Mouse (Mus musculus) frontal cortex, postnatal 25 days (tissue): Measurements from ENCODE around the gene Mrps25.
A peak's percentile ranks its signal among the peaks of the same experiment; 100 is the strongest.

ENCODE experiments used
- DNase-seq, 2 experiments: peaks; one replicate each; pipeline ENCODE4 v3.0.0; 2022; ENCODE audit warnings: low spot score in 2 of 2

Mrps25 gene

DNA sequence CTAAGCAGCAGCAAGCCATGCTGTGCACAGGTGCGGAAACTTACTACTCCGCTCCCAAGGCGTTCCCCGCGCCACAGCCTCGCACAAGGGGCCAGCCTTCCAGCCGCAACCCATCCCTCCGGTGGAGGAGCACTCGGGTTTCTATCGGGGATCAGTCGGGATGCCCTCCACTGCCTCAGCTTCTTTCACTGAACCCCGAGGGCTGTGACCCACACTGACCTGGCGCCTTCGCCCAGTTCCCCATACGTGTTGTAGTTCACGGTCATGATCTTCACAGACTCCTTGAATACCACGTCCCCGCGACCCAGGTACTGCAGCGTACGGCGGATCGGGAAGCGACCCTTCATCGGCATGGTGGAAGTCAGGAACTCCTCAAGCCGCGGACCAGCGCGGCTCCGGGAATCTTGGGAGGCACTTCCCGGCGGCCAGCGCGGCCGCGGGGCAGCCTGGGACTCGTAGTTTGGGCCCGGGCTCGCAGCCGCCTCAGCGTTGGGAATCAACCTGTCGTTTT lies at the start of gene Mrps25:
Gene Mrps25, minus strand, starts transcription at position 413 of the 511 bp plus-strand sequence.
- DNase-seq: peak; percentile 39 to 63

DNA sequence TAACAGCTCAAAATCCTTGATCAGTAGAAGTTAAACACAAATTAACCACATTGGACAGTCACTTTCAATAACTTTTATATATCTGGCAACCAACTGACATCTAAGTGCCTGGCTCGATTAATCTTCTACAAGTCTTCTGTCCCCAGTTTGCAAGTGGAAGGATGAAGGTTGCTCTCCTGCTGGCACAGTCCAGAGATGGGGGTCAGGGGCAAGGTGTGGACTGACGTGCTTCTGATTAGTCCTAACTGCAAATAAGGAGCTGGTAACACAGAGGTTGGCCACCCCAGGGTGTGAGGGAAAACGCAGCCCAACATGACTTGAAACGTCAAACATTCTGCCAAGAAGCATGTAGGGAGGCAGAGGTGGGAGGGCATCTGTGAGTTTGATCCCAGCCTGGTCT lies 47.9 kb upstream of the Mrps25 start:
- DNase-seq: no peak

DNA sequence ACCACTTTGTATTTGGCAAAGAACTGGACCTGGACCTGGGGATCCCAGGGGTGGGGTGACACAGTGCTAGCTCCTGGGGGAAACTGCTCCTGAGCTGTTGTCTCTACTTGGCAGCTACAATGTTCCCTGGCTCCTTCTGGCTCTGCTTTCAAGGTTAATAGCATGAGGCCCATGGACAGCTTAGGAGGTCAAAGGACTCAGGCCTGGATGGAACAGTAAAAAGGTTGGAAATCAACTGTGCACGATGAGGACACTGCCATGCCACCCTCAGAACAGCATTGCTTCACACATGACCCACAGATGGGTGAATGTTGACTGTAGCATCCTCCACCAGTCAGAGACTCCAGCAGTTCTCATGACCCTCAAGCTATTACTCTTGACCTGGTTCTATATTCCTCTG lies 47.5 kb upstream of the Mrps25 start:
- no peak for DNase-seq

DNA sequence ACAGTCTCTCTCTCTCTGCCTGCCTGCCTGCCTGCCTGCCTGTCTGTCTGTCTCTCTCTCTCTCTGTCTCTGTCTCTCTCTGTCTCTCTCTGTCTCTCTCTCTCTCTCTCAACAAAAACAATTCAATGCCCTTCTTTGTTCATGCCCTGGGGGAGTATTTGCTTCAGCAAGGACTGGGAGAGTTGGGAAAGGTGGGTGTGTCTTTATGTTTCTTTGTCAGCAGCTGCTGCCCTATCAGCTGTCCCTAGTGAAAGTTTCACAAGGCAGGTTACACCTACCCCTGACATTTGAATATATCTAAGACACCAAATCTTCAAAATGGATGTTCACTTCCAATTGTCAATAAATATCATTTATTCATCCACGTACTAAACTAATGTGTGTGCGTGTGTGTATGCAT lies 45.8 kb upstream of the Mrps25 start:
- no peak for DNase-seq

DNA sequence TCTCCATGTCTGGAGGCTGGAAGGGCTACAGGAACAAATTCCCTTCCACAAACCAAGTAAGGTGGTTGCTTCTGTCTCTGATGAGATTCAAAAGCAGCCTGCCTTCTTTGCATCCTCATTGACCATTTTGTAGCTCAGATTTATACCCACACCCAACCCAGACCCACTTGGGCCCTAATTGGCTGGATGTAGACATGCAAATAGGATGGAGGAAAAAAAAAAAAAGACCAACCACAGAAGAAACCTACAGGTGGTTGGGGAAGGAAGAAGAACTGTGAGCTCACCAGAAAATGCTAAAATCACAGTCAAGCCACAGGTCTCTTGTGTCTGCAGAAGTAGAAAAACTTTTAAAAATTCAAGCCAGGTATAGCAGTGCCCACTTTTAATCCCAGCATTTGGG lies 45.3 kb upstream of the Mrps25 start:
- no peak for DNase-seq

DNA sequence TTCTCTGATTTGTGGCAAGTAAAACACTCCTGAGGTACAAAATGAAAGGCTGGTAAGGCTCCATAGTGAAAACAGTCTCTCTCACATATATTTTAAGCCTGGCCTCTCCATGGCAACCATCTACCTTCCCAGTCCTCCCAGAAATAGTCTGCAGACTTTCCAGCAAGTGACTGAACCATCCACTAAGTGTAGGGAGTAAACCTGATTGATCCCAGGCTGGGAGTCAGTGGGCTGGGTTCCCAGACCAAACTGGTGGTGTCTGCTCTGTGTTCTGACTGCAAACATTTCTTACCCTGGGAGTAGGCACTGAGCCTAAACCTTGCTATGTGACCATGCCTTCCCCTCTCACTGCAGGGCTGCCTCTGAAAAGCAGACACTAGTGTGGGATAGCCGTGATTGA lies 41.1 kb upstream of the Mrps25 start:
- DNase-seq: no peak

DNA sequence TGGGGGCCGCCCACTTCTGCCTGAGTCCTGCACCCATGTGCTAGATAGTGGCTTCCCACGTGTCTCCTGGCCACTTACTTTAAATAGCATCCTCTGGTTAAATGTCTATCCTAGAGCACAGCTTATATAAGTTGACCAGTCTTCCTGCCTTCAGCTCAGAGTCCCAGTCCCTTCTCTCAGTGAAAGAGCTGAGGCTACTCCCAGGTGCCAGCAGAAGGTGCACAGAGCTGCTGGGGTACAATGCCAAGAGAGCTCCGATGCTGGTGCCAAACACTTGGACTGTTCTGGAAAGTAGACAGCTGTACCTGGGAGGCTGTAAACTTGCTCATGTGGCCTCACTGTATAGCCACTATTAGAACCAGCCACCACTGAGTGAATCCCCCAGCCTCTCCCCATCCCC lies 38.2 kb upstream of the Mrps25 start:
- DNase-seq: no peak

DNA sequence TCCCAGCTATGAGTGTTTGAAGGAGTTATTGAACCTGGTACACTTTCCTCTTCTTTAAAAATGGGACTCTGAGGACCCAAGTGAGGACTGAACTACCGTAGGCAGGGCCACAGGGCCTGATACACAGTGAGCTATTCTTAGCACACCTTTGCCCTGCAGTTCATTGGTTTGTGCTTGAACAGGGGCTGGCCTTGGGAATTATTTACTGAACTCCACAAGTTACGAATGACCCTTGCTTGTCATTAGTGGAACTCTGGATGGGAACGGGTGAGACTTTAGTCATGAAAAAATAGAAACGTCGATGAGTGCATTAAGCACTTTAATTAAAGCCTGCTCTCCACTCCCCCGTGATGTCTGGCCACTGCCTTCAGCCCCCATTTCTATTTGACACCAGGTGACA lies 37.8 kb upstream of the Mrps25 start:
- no peak for DNase-seq

DNA sequence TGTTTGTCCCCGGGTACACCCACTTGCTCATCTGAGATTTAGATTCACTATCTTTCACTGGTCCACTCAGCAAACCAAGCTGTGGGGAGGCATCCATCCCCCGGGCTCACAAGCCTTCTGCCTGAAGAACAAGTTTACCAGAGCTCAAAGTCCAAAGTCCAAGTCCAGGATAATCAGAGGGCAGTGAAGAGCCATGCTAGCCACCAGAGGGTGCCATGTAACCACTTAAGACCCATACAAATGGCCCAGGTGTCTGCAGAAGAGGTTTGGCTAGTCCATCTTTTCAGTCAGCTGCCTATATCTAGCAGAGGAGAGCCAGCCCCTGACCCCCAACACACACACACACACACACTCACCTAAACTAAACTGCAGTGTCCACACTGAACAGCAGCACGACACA lies 35.6 kb upstream of the Mrps25 start:
- peak; percentile 12 to 17 for DNase-seq

DNA sequence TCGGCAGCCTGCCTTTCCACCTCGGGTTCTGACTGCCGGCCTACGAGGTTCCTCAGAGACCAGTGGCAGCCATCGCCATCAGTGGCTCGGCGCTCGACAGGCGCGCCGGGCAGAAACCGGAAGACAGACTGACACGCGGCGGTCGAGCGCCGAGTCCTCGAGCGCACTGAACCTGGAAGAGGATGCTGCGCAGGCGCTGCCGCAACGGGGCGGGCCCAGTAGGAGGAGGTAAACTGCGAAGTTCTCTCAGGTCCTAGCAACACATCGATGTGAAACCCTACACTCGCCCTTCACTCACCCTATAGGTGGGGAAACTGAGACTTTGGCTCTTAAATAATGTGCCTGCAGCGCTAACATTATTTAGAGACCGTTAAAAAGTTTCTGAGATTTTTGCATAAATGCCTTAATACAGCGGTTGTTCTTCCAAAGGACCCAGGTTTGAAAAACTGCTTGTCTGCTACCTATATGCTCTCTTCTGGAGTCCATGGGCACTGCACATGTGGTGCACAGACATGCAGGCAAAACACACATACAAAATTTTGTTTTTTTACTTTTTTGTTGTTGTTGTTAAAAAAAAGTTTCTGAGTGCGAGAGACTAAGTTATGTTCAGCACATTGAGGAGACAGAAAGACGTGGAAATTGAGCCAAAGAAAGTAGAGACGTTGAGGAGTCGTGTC lies 31.1 kb upstream of the Mrps25 start, which contains the start of gene Rbsn:
Gene Rbsn, minus strand, starts transcription at position 153 of the 677 bp plus-strand sequence.
- DNase-seq: peak; percentile 76 to 83

DNA sequence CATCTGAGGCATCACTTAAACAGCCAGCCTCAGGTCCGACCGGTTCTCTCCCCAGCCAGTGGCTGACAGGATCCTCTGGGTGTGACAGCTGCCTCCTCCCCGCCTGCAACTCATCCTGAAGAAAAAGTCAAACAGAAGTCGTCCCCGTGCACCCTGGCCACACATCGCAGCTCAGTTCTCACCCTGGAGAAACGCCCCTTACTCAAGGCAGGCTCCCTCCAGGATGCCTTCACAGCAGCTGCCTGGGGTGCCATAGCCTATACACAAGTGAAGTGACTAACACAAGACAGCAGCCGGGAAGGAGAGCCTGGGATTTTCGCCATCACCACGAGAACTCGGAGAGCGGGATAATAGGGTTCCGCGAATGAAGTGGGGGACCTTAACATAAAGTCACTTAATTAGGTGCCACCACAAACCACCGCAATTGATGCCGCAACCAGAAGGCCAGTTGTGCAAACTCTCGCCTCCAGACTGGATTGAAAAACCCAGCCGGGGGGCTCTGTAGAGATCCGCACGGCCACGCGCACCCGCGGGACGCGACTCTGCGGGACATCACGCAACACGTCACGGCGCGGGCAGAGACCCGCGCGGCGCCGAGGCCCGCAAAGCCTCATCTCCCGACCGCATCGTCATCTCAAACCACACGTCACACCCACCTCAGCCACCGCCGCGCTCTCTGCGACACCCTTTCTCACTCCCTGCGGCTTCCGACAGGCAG lies 30.4 kb upstream of the Mrps25 start:
- DNase-seq: peak; percentile 6 to 11

DNA sequence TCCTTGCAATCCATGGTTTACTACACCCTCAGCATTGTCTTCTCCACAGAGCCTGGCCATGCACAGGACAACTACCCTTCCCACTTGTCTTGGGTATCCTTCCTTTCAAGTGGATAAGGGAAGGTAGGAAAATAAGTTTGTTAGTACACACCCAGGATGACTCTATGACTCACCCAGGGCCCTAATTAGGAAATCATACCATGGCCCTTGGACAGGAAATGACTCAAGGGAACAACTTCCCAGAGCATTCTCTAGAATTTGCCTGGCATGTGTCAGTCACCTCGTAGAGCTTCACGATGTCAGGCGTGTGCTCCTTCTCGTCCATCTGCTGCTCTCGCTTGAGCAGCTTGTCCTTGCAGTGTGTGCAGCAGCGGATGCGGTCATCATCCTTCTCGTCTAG lies 15.6 kb upstream of the Mrps25 start:
- DNase-seq: no peak

DNA sequence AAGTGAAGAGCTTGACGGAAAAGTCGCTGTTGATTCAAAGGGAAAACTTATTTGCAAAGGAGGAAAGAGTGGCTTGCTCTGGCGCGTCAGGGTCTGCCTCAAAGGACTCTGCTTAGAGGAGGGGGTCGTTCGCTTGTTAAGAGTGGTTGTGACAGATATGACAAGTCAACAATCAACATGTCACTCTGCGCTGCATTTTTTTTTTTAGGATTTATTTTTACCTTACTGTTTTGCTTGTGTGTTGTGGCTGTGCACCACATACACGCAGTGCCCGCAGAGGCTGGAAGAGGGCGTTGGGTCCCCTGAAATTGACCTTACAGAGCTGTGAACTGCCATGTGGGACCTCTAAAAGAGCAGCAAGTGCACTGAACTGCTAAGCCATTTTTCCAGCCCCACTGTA lies 345 bp upstream of the Mrps25 start:
- no peak for DNase-seq

DNA sequence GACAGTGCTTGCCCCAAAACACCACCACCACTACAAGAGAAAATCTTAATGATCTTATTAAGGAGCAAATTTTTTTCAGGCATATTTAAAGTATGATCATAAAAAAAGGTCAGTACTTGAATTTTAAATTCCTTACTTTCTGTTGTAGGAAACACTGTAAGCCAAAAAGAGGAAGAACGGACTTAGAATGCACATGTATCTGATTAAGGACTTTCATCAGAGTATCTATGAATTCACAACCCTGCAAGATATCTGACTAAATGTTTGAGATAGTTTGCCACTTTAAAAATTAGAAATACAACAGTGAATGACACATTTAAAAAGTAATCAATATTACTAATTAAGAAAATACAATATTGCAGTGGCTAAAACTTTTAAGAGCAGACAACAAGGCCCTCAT lies 7.4 kb downstream of the Mrps25 start:
- no peak for DNase-seq

DNA sequence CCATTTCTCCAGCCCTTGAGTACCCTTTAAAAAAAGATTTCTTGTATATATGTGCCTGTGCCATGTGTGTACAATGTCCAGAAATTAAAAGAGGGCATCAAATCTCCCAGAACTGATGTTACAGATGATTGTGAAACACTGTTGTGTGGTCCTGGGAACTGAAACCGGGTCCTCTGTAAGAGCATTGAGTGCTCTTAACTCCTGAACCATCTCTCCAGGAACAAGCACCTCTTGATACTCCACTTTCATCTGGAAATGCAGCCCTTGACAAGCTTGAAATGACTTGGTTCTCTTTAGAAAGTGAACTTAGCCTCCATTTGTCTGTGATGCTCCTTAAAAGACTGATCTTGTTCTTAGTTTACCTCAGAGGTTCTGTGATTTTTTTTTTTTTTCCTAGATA lies 21.1 kb downstream of the Mrps25 start:
- DNase-seq: no peak

DNA sequence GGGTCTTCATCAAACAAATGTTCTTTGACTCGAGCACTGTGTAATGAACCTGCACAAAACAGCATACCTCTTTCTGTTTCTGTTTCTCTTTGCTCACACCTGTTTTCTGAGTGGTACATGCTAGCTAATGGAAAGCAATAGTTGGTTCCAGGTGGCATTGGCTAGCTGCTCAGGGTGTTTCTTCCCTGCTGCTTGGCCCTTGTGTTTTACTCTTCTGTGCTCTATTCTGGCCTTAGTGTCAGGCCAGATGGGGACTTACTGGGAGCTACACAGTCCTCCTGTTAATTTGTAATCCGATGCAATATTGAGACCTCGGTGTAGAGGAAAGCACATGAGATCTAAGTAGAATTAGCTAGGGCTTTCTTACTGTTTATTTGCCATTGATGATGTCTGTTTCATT lies 25.0 kb downstream of the Mrps25 start:
- DNase-seq: no peak

DNA sequence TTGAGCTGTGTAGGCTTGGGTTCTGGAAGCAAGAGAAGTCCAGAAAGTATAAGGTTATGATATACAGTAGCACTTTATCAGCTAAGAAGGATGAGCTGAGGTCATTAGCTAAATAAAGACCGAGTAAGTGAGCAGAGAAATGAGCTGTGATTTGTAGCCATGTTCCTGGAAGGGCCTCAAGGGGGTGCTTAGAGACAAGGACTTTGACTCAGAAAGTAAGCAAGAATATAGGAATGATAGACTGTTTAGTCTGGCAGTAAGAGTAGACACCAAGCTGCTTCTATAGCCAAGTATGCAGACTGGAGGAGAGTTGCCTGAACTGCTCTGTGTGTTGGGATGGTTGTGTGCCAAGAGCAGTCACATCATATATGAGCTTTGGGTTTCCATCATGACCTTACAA lies 30.1 kb downstream of the Mrps25 start:
- DNase-seq: no peak

DNA sequence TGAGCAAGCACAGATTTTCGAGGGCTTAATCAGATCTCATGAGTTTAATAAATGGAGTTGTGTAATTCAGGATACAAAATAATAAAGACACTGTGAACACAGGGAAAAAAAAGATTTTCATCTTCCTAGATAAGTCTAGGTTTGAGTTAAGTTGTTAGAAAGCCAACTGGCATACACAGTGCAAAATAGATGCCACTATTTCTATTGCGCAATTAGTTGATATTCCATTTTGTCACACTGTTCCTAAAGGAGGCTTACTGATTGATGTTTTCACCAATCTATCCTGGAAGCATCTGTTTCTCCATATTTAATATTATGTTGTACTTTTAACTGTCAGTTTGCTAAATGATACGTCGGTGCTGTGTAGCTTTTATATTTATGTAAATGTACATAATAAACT lies 38.0 kb downstream of the Mrps25 start:
- DNase-seq: no peak

DNA sequence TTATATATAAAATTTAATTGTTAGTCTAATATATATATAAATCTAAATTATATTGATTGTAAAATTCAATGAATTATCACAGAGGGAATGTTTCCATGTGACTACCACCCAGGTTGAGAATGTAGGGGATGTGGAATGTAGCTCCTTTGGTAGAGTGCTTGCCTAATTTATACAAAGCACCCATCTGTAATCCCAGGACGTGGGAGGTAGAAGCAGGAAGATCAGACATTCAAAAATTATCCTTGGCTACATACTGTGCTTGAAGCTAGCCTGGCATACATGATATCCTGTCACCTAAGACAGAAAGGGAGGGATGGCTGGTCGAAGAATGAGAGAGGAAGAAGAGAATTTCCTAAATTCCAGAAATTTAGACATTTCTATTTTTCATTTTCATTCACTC lies 47.5 kb downstream of the Mrps25 start:
- DNase-seq: no peak

DNA sequence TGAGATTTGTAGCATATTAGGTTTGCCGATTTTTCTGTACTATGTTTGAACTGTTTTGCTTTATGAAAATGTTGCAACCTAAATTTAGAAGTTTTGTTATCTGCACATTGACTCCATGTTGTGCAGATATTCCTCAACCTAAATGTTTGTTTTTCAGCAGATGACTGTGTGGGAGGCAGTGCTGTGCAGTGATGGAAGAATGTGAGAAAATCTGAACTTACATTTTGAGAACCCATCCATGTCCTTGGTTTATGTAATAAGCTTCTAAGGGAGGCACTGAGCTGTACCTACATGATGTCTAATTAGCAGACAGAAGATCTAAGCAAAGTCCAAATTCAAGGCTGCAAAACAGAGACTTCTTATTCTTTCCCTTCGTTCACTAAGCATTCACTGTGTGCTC lies 50.2 kb downstream of the Mrps25 start:
- no peak for DNase-seq

DNA sequence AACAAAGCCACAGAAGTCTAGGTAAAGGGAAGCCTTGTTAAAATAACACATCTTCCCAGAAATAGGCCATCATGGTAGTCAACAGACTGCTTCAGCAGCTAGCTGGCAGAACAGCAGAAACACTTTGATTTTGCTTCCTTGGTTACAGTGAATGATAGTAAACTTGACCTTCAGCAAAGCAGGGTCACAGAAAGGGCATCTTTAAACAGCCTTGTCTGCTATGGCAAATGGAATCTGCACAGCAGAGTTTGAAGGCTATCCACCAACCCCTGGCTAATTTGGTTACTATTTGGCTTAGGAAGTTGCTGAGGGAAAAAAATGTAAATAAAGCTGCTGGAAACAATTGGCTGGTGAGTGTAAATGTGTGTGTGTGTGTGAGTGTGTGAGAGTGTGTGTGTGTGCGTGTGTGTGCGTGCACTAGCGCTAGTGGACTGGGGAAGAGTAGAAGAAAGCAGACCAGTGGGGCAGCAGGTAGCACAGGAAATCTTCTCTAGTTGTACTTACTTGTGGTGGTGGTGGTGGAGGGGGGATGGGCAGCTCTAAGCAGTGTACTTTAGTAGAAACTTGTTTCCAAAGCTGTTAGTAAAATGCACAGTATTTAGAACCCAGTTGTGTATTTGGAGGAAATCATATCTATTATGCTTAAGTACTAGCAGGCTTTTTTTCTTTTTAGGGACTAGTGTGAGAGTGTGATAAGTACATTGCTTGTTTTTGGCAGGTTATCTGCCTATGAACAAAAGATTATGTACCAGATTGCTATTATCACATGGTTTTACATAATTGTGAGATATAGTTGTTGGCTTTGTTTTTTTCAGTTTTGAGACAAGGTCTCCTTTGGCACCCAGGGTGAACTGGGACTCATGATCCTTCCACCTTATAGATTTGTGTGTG lies 51.6 kb downstream of the Mrps25 start:
- no peak for DNase-seq

DNA sequence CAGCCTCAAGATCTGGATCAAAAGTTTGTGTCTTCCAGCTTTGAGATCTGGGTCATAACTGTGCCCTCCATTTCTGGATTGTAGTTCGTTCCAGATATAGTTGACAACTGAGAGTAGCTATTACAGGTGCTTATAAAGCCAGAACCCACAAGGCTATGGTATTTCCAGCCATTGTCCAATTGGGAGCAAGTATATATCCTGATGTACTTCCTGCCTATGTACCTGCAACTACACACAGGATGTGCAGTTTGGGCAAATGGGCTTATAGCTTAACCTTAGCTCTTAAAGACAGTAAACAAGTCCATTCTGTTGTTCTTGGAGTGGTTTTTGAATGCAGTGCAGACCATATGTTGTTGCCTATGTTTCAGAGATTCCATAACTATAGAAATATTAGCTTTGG lies 52.4 kb downstream of the Mrps25 start:
- no peak for DNase-seq
